In genomic region chr16:96575841-96576240, GRCm38 (mm10) we compare ENCODE assay signal across 23 mouse cellular contexts.
DNase-seq lines count a peak whose midpoint lies in the region; ATAC-seq lines count a peak whose summit lies in the region.
"Had no signal": no experiment of that assay in that cellular context is flagged by ENCODE, and none has a peak within 500 bp of the region (broad histone marks: within the 10 kb centered on the region; RNA-seq: fewer than 3 reads in every experiment).

No protein-coding gene starts in this region.

- no peak for ATAC-seq in erythroid progenitor cell, adult 5-6 weeks (replicated peaks; ENCODE audit: low FRiP score, poor library complexity, severe bottlenecking)
- ATAC-seq: forebrain, embryonic 14.5 days; hindbrain, postnatal 0 days; intestine, embryonic 16.5 days; liver, postnatal 0 days; lung, postnatal 0 days; Patski had no signal

- intact Hi-C loops in left cerebral cortex, postnatal 14 days (cut with DNase I), result no loop called here

- peak; percentile 14 for DNase-seq in heart, adult 11 months
- no peak for DNase-seq in heart, adult 18-20 months
- peak; percentile 35 to 38 for DNase-seq in left cerebral cortex, adult 18-20 months (ENCODE audit: low spot score in 2 of 2)
- DNase-seq in left cerebral cortex, postnatal 14 days (ENCODE audit: low spot score in 2 of 2), result peak; percentile 57 to 61
- peak; percentile 22 for DNase-seq in right cerebral cortex, postnatal 25 days
- DNase-seq in cerebellum, postnatal 36 days, result no peak
- DNase-seq: adrenal gland, postnatal 10 days; B cell, adult 2 months; cerebellum, adult 2 months; cerebellum, postnatal 25 days; gastrocnemius, postnatal 10 days; heart, adult 2 months; heart, postnatal 14 days; kidney, postnatal 36 days; liver, postnatal 0 days; thymus, adult 2 months; thymus, postnatal 4 days had no signal

Comparison
In these comparisons a context has a peak if more than half of its experiments do, and no peak if none do; other contexts are left out.
1. DNase-seq: peak in heart, adult 11 months (single experiment), left cerebral cortex, adult 18-20 months (2 of 2), left cerebral cortex, postnatal 14 days (2 of 2) and right cerebral cortex, postnatal 25 days (single experiment); none in heart, adult 18-20 months (0 of 2) and cerebellum, postnatal 36 days (0 of 2).